Mouse (Mus musculus) adrenal gland, postnatal 10 days (tissue): Measurements from ENCODE around the gene Uqcr10. TPM values are rescaled to one million over a fixed set of nuclear protein-coding genes. Genes with fewer than 3 reads are reported as not detected.
A peak's percentile ranks its signal among the peaks of the same experiment; 100 is the strongest.
"Not testable (repeated sequence)": the region's sequence is repeated elsewhere in the genome, so short reads cannot be mapped to it uniquely, and the experiment has no call there.

Experiments
- DNase-seq: peaks from one replicate; pipeline ENCODE4 v3.0.0; 2021; ENCODE audit warnings: mixed read lengths
- total RNA-seq, 2 experiments: library from RNA; stranded (reverse); gene quantifications; 2 replicates each; pipeline ENCODE4 v1.2.3; 2021

Gene Uqcr10
- total RNA-seq, 2 experiments from 2014 or later: 1,230 to 1,238 TPM

GRCm38 (mm10) chr11:4715596-4715995 lies 11.5 kb upstream of the Uqcr10 start:
- no peak for DNase-seq

GRCm38 (mm10) chr11:4714727-4715126 lies 10.6 kb upstream of the Uqcr10 start:
- no peak for DNase-seq

DNA sequence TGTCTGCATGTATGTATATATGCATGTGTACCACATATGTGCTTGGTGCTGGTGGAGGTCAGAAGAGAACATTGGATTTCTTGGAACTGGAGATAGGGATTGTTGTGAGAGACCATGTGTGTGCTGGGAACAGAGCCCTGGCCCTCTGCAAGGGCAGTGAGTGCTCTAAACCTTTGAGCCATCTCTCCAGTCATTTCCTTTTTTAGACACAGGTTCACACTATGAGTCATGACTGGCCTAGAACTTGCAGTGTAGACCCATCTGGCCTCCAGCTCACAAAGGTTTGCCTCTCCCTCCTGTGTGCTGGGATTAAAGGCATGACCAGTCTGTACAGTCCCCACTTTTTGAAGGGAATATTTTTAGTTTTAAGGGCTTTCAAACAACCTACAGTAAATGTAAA lies 8.7 kb upstream of the Uqcr10 start:
- no peak for DNase-seq

DNA sequence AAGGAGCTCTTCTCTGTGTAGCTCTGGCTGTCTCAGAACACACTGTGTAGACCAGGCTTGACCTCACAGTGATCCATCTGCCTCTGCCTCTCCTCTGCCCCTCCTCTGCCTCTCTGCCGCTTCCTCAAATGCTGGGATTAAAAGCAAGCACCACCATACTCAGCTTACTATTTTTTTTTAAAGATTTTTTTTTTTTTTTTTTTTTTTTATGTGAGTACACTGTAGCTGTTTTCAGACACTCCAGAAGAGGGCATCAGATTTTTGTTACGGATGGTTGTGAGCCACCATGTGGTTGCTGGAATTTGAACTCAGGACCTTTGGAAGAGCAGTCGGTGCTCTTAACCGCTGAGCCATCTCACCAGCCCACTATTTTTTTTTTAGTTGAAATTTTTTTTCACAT lies 6.0 kb upstream of the Uqcr10 start:
- not testable (repeated sequence) for DNase-seq

DNA sequence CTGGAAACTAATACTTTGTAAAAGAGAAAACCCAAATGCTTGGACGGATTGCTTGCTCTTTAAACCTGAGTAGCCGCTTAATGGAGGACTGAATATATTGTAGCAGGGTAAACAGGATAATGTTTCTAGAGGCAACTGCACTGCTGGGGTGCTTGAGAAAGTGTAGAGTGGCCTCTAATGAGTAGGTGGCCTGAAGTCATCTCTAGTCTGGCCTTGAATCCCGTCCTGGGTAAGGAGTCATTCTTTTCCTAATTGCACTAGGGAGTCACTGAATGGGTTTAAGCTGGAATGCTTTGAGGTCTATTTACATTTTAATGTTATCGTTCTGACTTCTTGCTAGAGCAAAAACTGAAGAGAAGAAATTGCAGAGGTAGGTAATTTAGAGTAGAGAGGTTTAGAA lies 1.0 kb upstream of the Uqcr10 start:
- no peak for DNase-seq

DNA sequence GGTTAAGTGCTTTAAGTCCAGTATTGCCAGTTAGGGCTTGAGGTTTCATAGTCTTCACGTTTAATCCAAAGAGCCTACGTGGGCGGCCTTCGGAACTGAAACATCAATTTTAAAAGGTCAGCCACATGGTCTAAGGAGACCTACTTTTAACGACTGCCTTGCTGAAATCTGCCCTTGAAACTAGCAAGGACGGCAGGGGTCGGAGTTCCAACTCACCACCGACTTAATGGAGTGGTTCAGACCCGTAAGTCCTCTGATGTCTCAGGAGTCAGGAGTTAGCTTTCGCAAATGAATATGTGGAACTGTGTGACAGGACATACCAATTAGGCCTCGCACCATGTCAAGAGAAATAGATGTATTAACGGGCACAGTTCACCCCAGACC lies 462 bp downstream of the Uqcr10 start:
- DNase-seq: no peak

DNA sequence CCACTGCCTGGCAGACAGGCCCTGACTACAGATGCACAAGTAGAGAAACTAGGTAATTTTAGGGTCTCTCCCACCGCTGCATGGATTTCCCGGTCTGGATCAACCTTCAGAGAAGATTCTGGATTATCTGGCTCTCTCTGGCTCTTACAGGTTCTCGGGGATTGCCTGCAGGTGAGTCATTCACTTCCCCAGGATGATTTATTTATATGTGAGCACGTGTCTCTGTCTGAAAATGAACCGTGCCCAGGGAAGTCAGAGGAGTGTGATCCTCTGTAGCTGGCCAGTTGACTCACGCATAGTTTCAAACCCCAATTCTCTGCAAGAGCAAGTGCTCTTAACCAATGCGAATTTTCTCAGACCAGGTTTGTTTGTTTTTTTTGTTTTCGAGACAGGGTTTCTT lies 3.4 kb downstream of the Uqcr10 start:
- no peak for DNase-seq

DNA sequence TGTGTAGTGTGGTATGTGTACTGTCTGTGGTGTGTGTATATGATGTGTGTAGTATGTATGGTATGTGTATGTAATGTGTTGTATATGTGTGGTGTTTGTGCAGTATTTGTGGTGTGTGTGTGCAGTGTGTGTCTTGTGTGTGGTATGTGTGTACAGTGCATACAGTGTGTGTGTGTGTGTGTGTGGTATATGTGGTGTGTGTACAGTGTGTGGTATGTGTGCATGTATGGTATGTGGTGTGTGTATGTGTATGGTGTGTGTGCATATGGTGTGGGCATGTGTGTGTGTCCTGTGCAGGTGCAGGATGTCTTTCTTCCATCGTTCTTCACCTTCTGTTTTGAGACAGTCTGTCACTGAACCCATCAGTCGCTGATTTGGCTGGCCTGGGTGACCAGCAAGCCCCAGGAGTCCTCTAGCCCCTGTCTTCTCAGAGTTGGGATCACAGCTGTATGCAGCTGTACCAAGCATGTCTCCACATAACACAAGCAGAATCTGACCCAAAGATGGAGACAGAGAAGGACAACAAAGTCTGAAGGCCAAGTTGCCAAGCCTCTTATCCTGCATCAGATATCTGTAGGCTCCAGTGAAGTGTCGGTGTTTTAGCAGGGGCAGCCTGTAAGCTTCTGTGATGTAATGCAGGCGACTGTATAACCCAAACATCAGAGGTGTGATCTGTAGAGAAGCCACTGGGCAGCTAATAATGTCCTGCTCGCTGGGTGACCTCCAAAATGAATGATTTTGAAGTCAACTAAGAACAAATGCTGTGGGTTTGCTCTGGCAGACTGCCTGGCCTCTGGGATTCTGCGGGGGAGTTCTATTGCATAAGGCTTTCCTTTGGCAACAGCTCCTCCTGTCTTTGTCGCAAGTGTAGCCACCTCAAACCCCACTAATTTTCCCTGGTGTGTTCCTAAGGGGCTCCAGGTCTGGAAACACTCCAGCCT lies 6.8 kb downstream of the Uqcr10 start:
- DNase-seq: peak; percentile 87

DNA sequence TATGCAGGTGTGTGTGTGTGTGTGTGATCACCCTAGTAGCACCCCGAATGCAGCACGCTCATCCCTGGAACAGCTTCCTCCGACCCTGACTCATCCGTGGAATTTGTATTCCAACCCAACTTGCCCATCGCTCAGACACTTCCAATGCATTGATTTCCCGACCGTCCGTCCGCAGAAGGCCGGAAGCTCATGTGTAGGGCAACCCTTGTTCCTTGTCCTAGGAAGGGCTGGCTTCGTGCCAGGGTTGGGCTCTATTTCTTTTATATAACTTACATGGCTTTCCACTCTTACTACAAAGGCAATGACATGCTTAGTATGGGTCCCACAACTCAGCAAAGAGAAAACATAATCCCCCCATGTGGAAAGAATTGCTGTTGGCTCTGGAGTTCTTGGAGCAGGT lies 12.0 kb downstream of the Uqcr10 start:
- peak; percentile 47 for DNase-seq

DNA sequence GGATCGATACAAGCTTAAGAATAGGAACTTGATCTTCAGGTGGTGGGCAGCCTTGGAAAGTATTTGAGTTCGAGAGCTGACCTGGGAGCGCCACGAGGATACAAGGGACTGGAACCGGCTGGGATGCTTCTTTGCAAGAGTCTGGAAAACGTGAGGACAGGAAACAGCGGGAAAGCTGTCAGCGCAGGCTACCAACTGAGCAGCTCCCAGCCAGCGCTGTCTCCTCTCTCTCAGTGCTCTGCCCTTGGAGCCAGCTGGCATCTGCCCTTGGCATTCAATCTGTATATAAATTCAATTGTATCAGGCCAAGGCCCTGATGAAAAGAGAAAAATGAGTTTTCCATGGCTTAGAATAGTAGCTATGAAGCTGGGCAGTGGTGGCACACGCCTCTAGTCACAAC lies 12.9 kb downstream of the Uqcr10 start:
- peak; percentile 81 for DNase-seq

- DNase-seq: no peak
Measured at GRCm38 (mm10) chr11:4690353-4690752, 13.8 kb downstream of the Uqcr10 start.

GRCm38 (mm10) chr11:4688632-4689380 lies 15.3 kb downstream of the Uqcr10 start:
- no peak for DNase-seq

- no peak for DNase-seq
Measured at GRCm38 (mm10) chr11:4687874-4688273, 16.3 kb downstream of the Uqcr10 start.

DNA sequence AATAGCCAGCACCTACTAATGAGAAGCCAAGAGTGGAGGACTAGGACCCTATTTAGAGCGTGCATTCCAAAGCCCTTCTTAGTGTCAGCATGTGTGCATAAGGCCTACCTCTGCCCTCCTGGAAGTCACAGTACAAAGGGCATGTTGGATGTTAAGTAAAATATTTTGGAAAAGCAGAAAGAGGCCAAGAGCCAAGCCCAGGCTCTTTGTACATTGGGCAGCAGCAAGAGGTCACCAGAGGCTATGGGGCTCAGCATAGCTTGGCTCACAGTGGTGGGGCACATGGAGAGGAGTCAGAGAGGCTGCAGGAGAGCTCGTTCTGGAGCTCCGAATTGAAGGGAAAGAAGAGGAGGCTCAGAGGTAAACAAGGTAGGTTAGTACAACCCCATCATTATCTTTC lies 17.1 kb downstream of the Uqcr10 start:
- no peak for DNase-seq

DNA sequence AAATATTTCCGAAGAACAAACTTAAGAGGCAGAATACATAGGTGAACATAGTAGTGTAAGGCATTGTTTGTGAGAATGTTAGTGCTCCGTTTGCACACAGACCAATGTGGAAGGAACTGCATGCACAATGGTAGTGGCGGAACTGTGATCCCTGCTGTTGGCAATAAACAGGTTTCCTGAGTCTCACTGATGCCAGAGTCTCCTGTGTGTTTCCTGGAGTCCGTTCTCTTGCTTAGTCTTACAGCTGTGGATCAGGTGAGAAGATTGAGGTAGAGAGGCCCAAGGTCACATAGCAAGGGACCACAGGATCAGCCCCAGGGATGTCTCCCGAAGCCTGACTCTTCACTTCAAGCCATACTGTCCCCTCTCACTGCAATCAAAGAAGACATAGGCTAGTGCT lies 18.6 kb downstream of the Uqcr10 start:
- DNase-seq: no peak

DNA sequence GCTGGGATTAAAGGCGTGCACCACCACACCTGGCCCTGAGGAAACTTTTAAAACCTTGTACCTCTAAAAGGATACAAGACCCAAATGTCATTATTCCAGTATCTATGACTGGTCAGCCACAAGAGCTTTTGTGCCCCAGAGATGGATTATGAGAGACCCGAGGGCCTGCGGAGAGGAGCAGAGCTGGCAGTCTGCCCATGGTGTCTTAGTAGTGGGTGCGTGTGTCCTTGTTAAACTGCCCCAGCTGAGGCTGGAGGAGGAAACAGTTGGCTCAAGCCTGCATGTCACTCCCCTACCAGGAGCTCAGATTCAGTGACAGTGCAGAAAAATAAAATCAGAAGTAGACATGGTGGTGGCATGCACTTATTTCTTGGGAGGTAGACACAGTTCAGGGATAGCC lies 19.1 kb downstream of the Uqcr10 start:
- DNase-seq: peak; percentile 73

DNA sequence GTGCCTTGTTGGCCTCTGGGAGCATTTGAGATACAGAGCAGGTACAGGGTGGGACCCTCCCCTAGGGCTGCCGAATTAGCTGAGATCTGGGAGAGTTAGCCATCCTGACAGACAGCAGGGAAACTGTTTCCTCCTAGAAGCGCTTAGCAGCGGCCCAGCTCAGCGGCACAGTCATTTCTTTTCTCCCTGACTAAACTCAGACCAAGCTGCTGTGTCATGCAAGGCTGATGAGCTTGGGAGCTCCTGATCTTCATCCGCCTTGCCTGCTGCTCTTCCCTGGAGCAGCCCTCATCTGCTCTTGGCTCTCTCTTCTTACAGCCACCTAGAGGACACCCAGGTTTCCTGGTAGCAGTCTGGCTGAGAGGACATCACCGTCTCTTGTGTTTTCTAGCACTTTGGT lies 20.0 kb downstream of the Uqcr10 start:
- no peak for DNase-seq

DNA sequence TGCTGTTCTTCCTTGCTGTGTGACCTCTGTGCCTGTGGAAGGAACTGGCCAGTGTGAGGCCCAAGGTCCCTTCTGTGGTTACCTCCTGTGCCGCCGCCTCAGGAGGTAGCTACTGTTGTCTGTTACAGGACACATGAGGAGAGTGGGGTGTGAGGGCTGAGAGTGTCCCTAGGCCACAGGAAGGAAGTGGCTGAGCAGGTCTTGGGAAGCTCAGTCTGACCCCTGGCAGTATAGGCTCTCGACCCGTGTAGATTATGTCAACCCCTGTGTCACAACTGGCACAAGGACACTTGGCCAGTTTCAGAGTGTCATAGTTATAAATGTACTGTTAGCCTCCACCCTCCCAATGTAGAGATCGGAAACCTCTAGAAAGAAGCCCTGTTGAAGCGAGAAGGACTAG lies 20.6 kb downstream of the Uqcr10 start:
- DNase-seq: no peak

DNA sequence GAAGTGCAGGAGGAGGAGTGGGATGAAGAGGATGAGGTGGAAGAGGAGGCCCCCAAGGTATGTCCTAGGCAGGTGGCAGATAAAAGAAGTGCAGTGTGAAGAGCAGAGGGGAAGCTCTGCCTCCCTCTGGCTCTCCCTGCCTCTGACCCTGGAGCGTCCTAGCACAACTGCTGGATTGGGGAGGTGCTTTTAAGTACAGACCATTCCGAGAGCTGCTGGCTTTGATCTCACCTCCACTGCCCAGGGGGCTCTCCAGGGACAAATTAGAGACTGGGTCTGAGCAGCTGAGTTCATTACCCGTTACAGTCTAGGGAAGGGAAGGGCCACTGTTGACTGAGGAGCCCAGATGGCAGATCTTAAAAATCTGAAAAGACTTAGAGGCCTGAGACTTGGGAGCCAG lies 24.0 kb downstream of the Uqcr10 start:
- DNase-seq: no peak

DNA sequence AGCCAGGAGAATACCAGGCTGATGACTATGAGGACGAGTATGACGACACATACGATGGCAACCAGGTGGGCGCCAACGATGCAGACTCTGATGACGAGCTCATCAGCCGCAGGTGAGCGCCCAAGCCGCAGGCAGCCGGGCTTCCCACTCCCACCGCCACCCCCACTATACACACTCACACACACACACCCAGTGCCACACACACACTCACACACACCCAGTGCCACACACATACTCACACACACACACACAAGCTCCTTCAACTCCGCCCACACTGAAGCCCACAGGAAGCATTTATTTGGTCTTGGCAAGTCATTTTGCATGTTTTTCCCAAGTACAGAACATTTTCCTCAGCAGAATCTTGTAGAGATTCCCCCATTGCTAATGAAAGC lies 24.7 kb downstream of the Uqcr10 start:
- no peak for DNase-seq

DNA sequence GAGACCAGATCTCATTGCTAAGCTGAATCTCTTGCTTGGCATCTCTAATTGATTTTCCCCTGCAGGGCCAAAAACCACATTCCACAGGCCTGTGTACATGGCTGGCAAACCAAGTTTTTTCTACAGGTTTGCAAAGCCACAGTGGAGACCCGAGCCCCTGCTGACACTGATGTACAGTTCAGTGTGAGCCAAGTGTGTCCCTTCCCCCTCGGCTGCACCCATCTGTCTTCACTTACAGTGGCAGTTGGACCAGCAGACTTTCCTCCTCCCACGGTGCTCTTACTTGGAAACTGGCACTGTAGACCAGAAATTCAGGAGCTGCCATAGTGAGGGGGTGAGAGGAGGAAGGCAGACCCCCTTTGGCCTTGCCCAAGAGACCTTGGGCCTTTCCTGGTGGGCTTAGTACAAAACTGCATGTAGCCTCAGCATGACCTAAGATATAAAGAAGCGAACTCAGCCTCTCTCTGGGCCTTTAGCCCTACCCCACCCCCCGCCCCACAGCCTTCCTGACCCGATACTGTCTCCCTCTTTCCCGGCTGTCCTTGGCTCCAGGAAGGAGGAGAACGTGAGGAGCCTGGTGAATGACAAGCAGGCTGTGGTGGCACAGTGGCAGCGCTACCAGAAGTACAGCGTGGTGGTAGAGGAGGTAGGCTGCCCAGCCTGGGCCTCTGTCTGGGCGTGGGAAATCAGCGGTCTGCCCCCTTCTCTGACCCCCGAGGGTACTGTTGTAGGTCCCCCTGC lies 25.3 kb downstream of the Uqcr10 start:
- no peak for DNase-seq

- DNase-seq: no peak
Measured at GRCm38 (mm10) chr11:4677250-4677872, 26.8 kb downstream of the Uqcr10 start.
